Mouse (Mus musculus): ENCODE results near the gene Timm8b. TPM values are rescaled to one million over a fixed set of nuclear protein-coding genes. Genes with fewer than 3 reads are reported as not detected.
"Not testable (repeated sequence)": the region's sequence is repeated elsewhere in the genome, so short reads cannot be mapped to it uniquely, and the experiment has no call there.

Timm8b gene
- total RNA-seq, 2 experiments from 2014 or later = 251 to 256 TPM

- DNase-seq (ENCODE audit: low spot score in 2 of 2) = no peak
These were observed 2.2 kb upstream of the Timm8b start for GRCm38 (mm10) chr9:50601536-50601935.

GRCm38 (mm10) chr9:50602055-50602845, 1.5 kb upstream of the Timm8b start:
- no peak for DNase-seq (ENCODE audit: low spot score in 2 of 2)

- no peak for DNase-seq (ENCODE audit: low spot score in 2 of 2)
These were observed 251 bp downstream of the Timm8b start for GRCm38 (mm10) chr9:50603998-50604324.

GRCm38 (mm10) chr9:50604338-50604737, 628 bp downstream of the Timm8b start:
- DNase-seq (ENCODE audit: low spot score in 2 of 2) = no peak

GRCm38 (mm10) chr9:50612115-50612514, 8.4 kb downstream of the Timm8b start:
- DNase-seq (ENCODE audit: low spot score in 2 of 2) = no peak

- no peak for DNase-seq (ENCODE audit: low spot score in 2 of 2)
These were observed 12.5 kb downstream of the Timm8b start for GRCm38 (mm10) chr9:50616161-50616560.

- peak; percentile 94 to 95 for DNase-seq (ENCODE audit: low spot score in 2 of 2)
These were observed 13.3 kb downstream of the Timm8b start, which contains the start of the genes Pih1d2 and Nkapd1 for GRCm38 (mm10) chr9:50616766-50617603. Pih1d2 (plus strand) TSS chr9:50617321. Nkapd1 (minus strand) TSS chr9:50617464.

- no peak for DNase-seq (ENCODE audit: low spot score in 2 of 2)
These were observed 14.2 kb downstream of the Timm8b start for GRCm38 (mm10) chr9:50617794-50618330.

GRCm38 (mm10) chr9:50630903-50631302, 27.2 kb downstream of the Timm8b start:
- not testable (repeated sequence) for DNase-seq (ENCODE audit: low spot score in 2 of 2)

GRCm38 (mm10) chr9:50632016-50632688, 28.4 kb downstream of the Timm8b start:
- no peak for DNase-seq (ENCODE audit: low spot score in 2 of 2)

GRCm38 (mm10) chr9:50633059-50633458, 29.3 kb downstream of the Timm8b start:
- no peak for DNase-seq (ENCODE audit: low spot score in 2 of 2)

- DNase-seq (ENCODE audit: low spot score in 2 of 2) = no peak
These were observed 30.6 kb downstream of the Timm8b start for GRCm38 (mm10) chr9:50634270-50634669.

- DNase-seq (ENCODE audit: low spot score in 2 of 2) = no peak
These were observed 43.2 kb downstream of the Timm8b start for GRCm38 (mm10) chr9:50646826-50647370.

- DNase-seq (ENCODE audit: low spot score in 2 of 2) = no peak
These were observed 46.8 kb downstream of the Timm8b start for GRCm38 (mm10) chr9:50650503-50650902.

Other genes with a start within 250 kb of the Timm8b start
- under 1 TPM in 1 of 2 experiments, not detected in 1; 0.38 TPM for gene Plet1, start 109.4 kb upstream of the Timm8b start, total RNA-seq (2021)
- gene Pts, start 75.2 kb upstream of the Timm8b start, total RNA-seq (2021) = 10 to 100 TPM; 35.5 to 46.5 TPM
- gene Il18, start 49.1 kb upstream of the Timm8b start, total RNA-seq (2021) = 10 to 100 TPM; 27.8 to 32.9 TPM
- gene Bco2, start 48.7 kb upstream of the Timm8b start, total RNA-seq (2021) = 1 to 10 TPM; 3.2 to 3.3 TPM
- not detected for gene Tex12, start 42.6 kb upstream of the Timm8b start, total RNA-seq (2021)
- gene Sdhd, start 98 bp upstream of the Timm8b start, total RNA-seq (2021) = 100 to 1,000 TPM; 140 to 146 TPM
- gene Pih1d2, start 13.4 kb downstream of the Timm8b start, total RNA-seq (2021) = 1 to 10 TPM; 2.7 to 3.6 TPM
- gene Nkapd1, start 13.6 kb downstream of the Timm8b start, total RNA-seq (2021) = 10 to 100 TPM; 22.9 to 23.9 TPM
- 100 to 1,000 TPM; 142 to 149 TPM for gene Dlat, start 55.9 kb downstream of the Timm8b start, total RNA-seq (2021)
- 10 to 100 TPM; 75.2 to 79.8 TPM for gene Dixdc1, start 135.6 kb downstream of the Timm8b start, total RNA-seq (2021)
- 1 to 10 TPM; 1.5 to 2.1 TPM for gene 2310030G06Rik, start 142.6 kb downstream of the Timm8b start, total RNA-seq (2021)
- 10 to 100 TPM; 77.7 to 89.3 TPM for gene Cryab, start 147.4 kb downstream of the Timm8b start, total RNA-seq (2021)
- 1 to 10 TPM; 1.3 to 1.8 TPM for gene Hspb2, start 148.4 kb downstream of the Timm8b start, total RNA-seq (2021)
- 1 to 10 TPM; 5.4 to 6.6 TPM for gene Fdxacb1, start 164.3 kb downstream of the Timm8b start, total RNA-seq (2021)
- gene Alg9, start 171.1 kb downstream of the Timm8b start, total RNA-seq (2021) = 10 to 100 TPM; 29.7 to 31.8 TPM
- 10 to 100 TPM; 30.3 to 31.9 TPM for gene 1110032A03Rik, start 171.6 kb downstream of the Timm8b start, total RNA-seq (2021)
- gene Ppp2r1b, start 241.4 kb downstream of the Timm8b start, total RNA-seq (2021) = 10 to 100 TPM; 14.3 to 16.8 TPM